Mouse (Mus musculus) CH12.LX (cell line): ENCODE results near the gene Tbc1d23. TPM values are rescaled to one million over a fixed set of nuclear protein-coding genes. Genes with fewer than 3 reads are reported as not detected.

Source experiments
- DNase-seq: peaks from one replicate; pipeline ENCODE4 v3.0.0-alpha.2; 2013; ENCODE audit errors: extremely low read depth
- H3K27ac ChIP-seq: 2 replicates; pipeline ENCODE4 v1.5.1; 2012; ENCODE audit warnings: low read depth, mild to moderate bottlenecking, control low read depth, moderate library complexity; ENCODE audit not compliant: insufficient read depth
- H3K27me3 ChIP-seq: replicated peaks from 2 replicates; pipeline ENCODE3; 2012; ENCODE audit warnings: inconsistent platforms
- H3K36me3 ChIP-seq, 2 experiments: replicated peaks in 1 of 2; 2 replicates each; pipeline versions ENCODE3 to v1.6.1; 2012; ENCODE audit warnings: inconsistent platforms in 1 of 2, low read length in 1 of 2, mild to moderate bottlenecking in 1 of 2, mixed read lengths in 1 of 2, moderate library complexity in 1 of 2; ENCODE audit not compliant: control insufficient read depth in 1 of 2, insufficient read depth in 1 of 2
- H3K4me1 ChIP-seq, 2 experiments: 2 replicates each; pipeline ENCODE4 v1.6.1; 2012; ENCODE audit warnings: inconsistent platforms in 1 of 2, moderate library complexity in 1 of 2; ENCODE audit not compliant: insufficient read depth in 2 of 2, control insufficient read depth in 1 of 2
- H3K4me2 ChIP-seq: 2 replicates; pipeline ENCODE4 v1.6.1; 2012; ENCODE audit warnings: low read depth, mild to moderate bottlenecking, control low read depth; ENCODE audit not compliant: poor library complexity, insufficient read depth, severe bottlenecking
- H3K4me3 ChIP-seq, 3 experiments: fragments of 150-350 bp in 1 of 3; sonication (generic) in 1 of 3; replicated peaks in 1 of 3; 2 replicates each; pipeline versions ENCODE3 to v1.5.1; 2011 to 2012; ENCODE audit warnings: low read depth in 2 of 3, low read length in 2 of 3, mild to moderate bottlenecking in 2 of 3, moderate library complexity in 2 of 3, control low read depth in 1 of 3, improper control_type of control experiment in 1 of 3, inconsistent platforms in 1 of 3, mixed read lengths in 1 of 3; ENCODE audit not compliant: poor library complexity in 1 of 3
- H3K79me2 ChIP-seq: replicated peaks from 2 replicates; pipeline ENCODE4 v1.6.1; 2012; ENCODE audit warnings: mild to moderate bottlenecking, moderate library complexity; ENCODE audit not compliant: control insufficient read depth, poor library complexity, insufficient read depth, severe bottlenecking; ENCODE audit errors: extremely low read depth
- H3K9ac ChIP-seq: 2 replicates; pipeline ENCODE4 v1.6.1; 2012; ENCODE audit warnings: low read depth, mild to moderate bottlenecking, control low read depth, moderate library complexity; ENCODE audit not compliant: insufficient read depth
- H3K9me3 ChIP-seq: replicated peaks from 2 replicates; pipeline ENCODE3; 2012; ENCODE audit warnings: low read length, inconsistent platforms, mixed read lengths
- BHLHE40 ChIP-seq: IDR thresholded peaks from 2 replicates; pipeline ENCODE4 v1.6.1; 2011; ENCODE audit warnings: mild to moderate bottlenecking, low read depth, low read length, improper control_type of control experiment
- CHD1 ChIP-seq: IDR thresholded peaks from 2 replicates; pipeline ENCODE4 v1.6.1; 2012; ENCODE audit warnings: low read depth, low read length, improper control_type of control experiment, inconsistent platforms
- E2F4 ChIP-seq: IDR thresholded peaks from 2 replicates; pipeline ENCODE4 v1.6.1; 2011; ENCODE audit warnings: low read depth, low read length, improper control_type of control experiment; ENCODE audit not compliant: insufficient replicate concordance
- EP300 ChIP-seq: IDR thresholded peaks from 2 replicates; pipeline ENCODE4 v1.6.1; 2011; ENCODE audit warnings: low read length, improper control_type of control experiment
- GABPA ChIP-seq: IDR thresholded peaks from 2 replicates; pipeline ENCODE4 v1.6.1; 2012; ENCODE audit warnings: low read depth, low read length, improper control_type of control experiment, inconsistent platforms; ENCODE audit not compliant: insufficient replicate concordance
- MAX ChIP-seq: IDR thresholded peaks from 2 replicates; pipeline ENCODE4 v1.6.1; 2011; ENCODE audit warnings: low read length, improper control_type of control experiment
- MEF2A ChIP-seq: IDR thresholded peaks from 2 replicates; pipeline ENCODE4 v1.6.1; 2014; ENCODE audit warnings: low read depth, mild to moderate bottlenecking, inconsistent platforms, low read length, improper control_type of control experiment, borderline replicate concordance
- NELFE ChIP-seq: IDR thresholded peaks from 2 replicates; pipeline ENCODE4 v1.6.1; 2011; ENCODE audit warnings: low read depth, low read length, improper control_type of control experiment
- NRF1 ChIP-seq: IDR thresholded peaks from 2 replicates; pipeline ENCODE4 v1.6.1; 2014; ENCODE audit warnings: low read depth, mild to moderate bottlenecking, inconsistent platforms, low read length, improper control_type of control experiment, moderate library complexity
- POLR2A ChIP-seq: IDR thresholded peaks from 2 replicates; pipeline ENCODE4 v1.6.1; 2011; ENCODE audit warnings: low read depth, mild to moderate bottlenecking, improper control_type of control experiment, low read length
- POLR2AphosphoS2 ChIP-seq: IDR thresholded peaks from 2 replicates; pipeline ENCODE4 v1.6.1; 2011; ENCODE audit warnings: low read depth, low read length, improper control_type of control experiment
- SMC3 ChIP-seq: IDR thresholded peaks from 2 replicates; pipeline ENCODE4 v1.6.1; 2011; ENCODE audit warnings: low read depth, low read length, improper control_type of control experiment
- TBP ChIP-seq: conservative IDR thresholded peaks from 2 replicates; pipeline ENCODE4 v1.6.1; 2011; ENCODE audit warnings: low read depth, low read length, improper control_type of control experiment
- UBTF ChIP-seq: IDR thresholded peaks from 2 replicates; pipeline ENCODE4 v1.6.1; 2012; ENCODE audit warnings: low read depth, mild to moderate bottlenecking, inconsistent platforms, low read length, improper control_type of control experiment, moderate library complexity
- ZC3H11A ChIP-seq: IDR thresholded peaks from 2 replicates; pipeline ENCODE4 v1.6.1; 2012; ENCODE audit warnings: low read depth, mild to moderate bottlenecking, inconsistent platforms, low read length, improper control_type of control experiment
- ZKSCAN1 ChIP-seq: IDR thresholded peaks from 2 replicates; pipeline ENCODE4 v1.6.1; 2012; ENCODE audit warnings: low read depth, inconsistent platforms, low read length, improper control_type of control experiment, borderline replicate concordance
- ZMIZ1 ChIP-seq: IDR thresholded peaks from 2 replicates; pipeline ENCODE4 v1.6.1; 2012; ENCODE audit warnings: low read depth, mild to moderate bottlenecking, inconsistent platforms, low read length, improper control_type of control experiment
- dilution Hi-C: fragments of 300-500 bp; cut with MboI; formaldehyde crosslinking; loops from 2 replicates; pipeline ENCODE4 v1.14.3; 2020; ENCODE audit warnings: low sequenced_read_pairs; ENCODE audit not compliant: extremely low pct_unique_long_range_greater_than_20kb, extremely low pct_ligation_motif_present
- in situ Hi-C: fragments of 300-500 bp; cut with MboI; formaldehyde crosslinking; loops from 3 replicates; pipeline ENCODE4 v1.14.3; 2019; ENCODE audit warnings: low sequenced_read_pairs, low pct_ligation_motif_present, low pct_unique_long_range_greater_than_20kb, mixed read lengths
- polyA plus RNA-seq: library from polyadenylated mRNA; unstranded; fragments of >175 nt; gene quantifications from 2 replicates; pipeline ENCODE4 v1.2.1, GENCODE M21; 2012; ENCODE audit warnings: low read depth; ENCODE audit not compliant: insufficient read length
- total RNA-seq, 2 experiments: library from RNA; depleted of rRNA; stranded (reverse); fragments of 300-350 nt in 1 of 2; fragments of >200 nt in 1 of 2; gene quantifications; 2 replicates each; pipeline ENCODE4 v1.2.3; 2012 to 2014

The Tbc1d23 gene
- total and polyA plus RNA-seq, 3 experiments: 21.2 to 38.8 (median 31.5) TPM

GRCm38 (mm10) chr16:57186618-57187017 is 44.7 kb downstream of the Tbc1d23 start:
- dilution Hi-C loops (no loop called here), in situ Hi-C loops (no loop called here)
- Histone ChIP-seq H3K4me1 (peaks cover 4 to 23% of the 10 kb centered on the region in 2 experiments; a peak in 3 of 4 replicates), H3K4me2 (no peak overlapping the region), H3K27ac (no peak overlapping the region), H3K79me2 (no peaks in the 10 kb centered on the region), H3K27me3 (no peaks in the 10 kb centered on the region), H3K9me3 (peaks cover 5% of the 10 kb centered on the region), H3K9ac (no peak overlapping the region), H3K4me3 (no peak overlapping the region), H3K36me3 (peaks cover 49 to 69% of the 10 kb centered on the region in 2 experiments)
- TF ChIP-seq BHLHE40 (no peak), MEF2A (no peak), ZC3H11A (no peak), E2F4 (no peak), GABPA (no peak), NRF1 (no peak), POLR2AphosphoS2 (no peak)
- no peak for DNase-seq

GRCm38 (mm10) chr16:57182037-57182436 is 49.3 kb downstream of the Tbc1d23 start:
- Histone ChIP-seq H3K9me3 (peaks cover 5% of the 10 kb centered on the region), H3K4me3 (no peak overlapping the region), H3K36me3 (peaks cover 40 to 81% of the 10 kb centered on the region in 2 experiments), H3K27ac (no peak overlapping the region), H3K4me2 (no peak overlapping the region), H3K27me3 (no peaks in the 10 kb centered on the region), H3K79me2 (no peaks in the 10 kb centered on the region), H3K9ac (no peak overlapping the region), H3K4me1 (no peaks in the 10 kb centered on the region)
- DNase-seq: no peak
- in situ Hi-C loops (no loop called here), dilution Hi-C loops (no loop called here)
- TF ChIP-seq UBTF (no peak), ZKSCAN1 (no peak), ZMIZ1 (no peak), TBP (no peak), BHLHE40 (no peak), MAX (no peak), MEF2A (no peak), EP300 (no peak), NELFE (no peak), CHD1 (no peak), SMC3 (no peak), POLR2A (no peak)
